Mouse (Mus musculus) ES-E14 (cell line): ENCODE data around the gene Lmntd1. TPM values are rescaled to one million over a fixed set of nuclear protein-coding genes. Genes with fewer than 3 reads are reported as not detected.

ENCODE experiments used
- DNase-seq: peaks from one replicate; pipeline ENCODE4 v3.0.0-alpha.2; 2013; ENCODE audit warnings: low read depth, low spot score
- H3K27ac ChIP-seq: 2 replicates; pipeline ENCODE4 v1.5.1; 2012; ENCODE audit warnings: low read depth, mild to moderate bottlenecking, low read length, moderate library complexity, mixed read lengths; ENCODE audit not compliant: poor library complexity, insufficient read depth, severe bottlenecking
- H3K36me3 ChIP-seq: 2 replicates; pipeline ENCODE4 v1.6.1; 2012; ENCODE audit warnings: mild to moderate bottlenecking, low read length, moderate library complexity, mixed read lengths; ENCODE audit not compliant: control insufficient read depth, poor library complexity, insufficient read depth, severe bottlenecking
- H3K4me1 ChIP-seq, 2 experiments: fragments of 150-350 bp in 1 of 2; sonication (generic) in 1 of 2; 2 replicates each; pipeline ENCODE4 v1.6.1; 2012; ENCODE audit warnings: low read length in 2 of 2, mild to moderate bottlenecking in 1 of 2, mixed read lengths in 1 of 2; ENCODE audit not compliant: control insufficient read depth in 2 of 2, insufficient read depth in 2 of 2, poor library complexity in 1 of 2
- H3K4me3 ChIP-seq, 2 experiments: fragments of 150-350 bp in 1 of 2; sonication (generic) in 1 of 2; 2 replicates each; pipeline ENCODE4 v1.5.1; 2012; ENCODE audit warnings: low read length in 2 of 2, low read depth in 1 of 2, mild to moderate bottlenecking in 1 of 2, mixed read lengths in 1 of 2; ENCODE audit not compliant: insufficient read depth in 1 of 2, poor library complexity in 1 of 2, severe bottlenecking in 1 of 2
- H3K9ac ChIP-seq: 2 replicates; pipeline ENCODE4 v1.6.1; 2012; ENCODE audit warnings: low read depth, mild to moderate bottlenecking, low read length, mixed read lengths; ENCODE audit not compliant: poor library complexity, insufficient read depth, severe bottlenecking
- H3K9me3 ChIP-seq: fragments of 150-350 bp; sonication (generic); 2 replicates; pipeline ENCODE4 v1.6.1; 2012; ENCODE audit warnings: low read depth, mild to moderate bottlenecking, low read length; ENCODE audit not compliant: control insufficient read depth, insufficient read depth
- CHD2 ChIP-seq: IDR thresholded peaks from 2 replicates; pipeline ENCODE4 v1.6.1; 2014; ENCODE audit warnings: mild to moderate bottlenecking, low read depth, low read length, inconsistent platforms
- HCFC1 ChIP-seq: IDR thresholded peaks from 2 replicates; pipeline ENCODE4 v1.6.1; 2012; ENCODE audit warnings: low read length, inconsistent platforms, borderline replicate concordance; ENCODE audit not compliant: insufficient read depth
- MAFK ChIP-seq: IDR thresholded peaks from 2 replicates; pipeline ENCODE4 v1.6.1; 2014; ENCODE audit warnings: mild to moderate bottlenecking, low read depth, low read length, inconsistent platforms; ENCODE audit not compliant: insufficient read depth
- ZC3H11A ChIP-seq: IDR thresholded peaks from 2 replicates; pipeline ENCODE4 v1.6.1; 2012; ENCODE audit warnings: low read depth, mild to moderate bottlenecking, inconsistent platforms, low read length, borderline replicate concordance
- ZNF384 ChIP-seq: IDR thresholded peaks from 2 replicates; pipeline ENCODE4 v1.6.1; 2012; ENCODE audit warnings: low read depth, low read length, inconsistent platforms
- in situ Hi-C, 2 experiments: fragments of 600-800 bp; cut with MboI; formaldehyde crosslinking; loops; one replicate each; pipeline ENCODE4 v1.15.1; 2025; ENCODE audit warnings: low sequenced_read_pairs in 2 of 2, inconsistent platforms in 1 of 2; ENCODE audit not compliant: unreplicated experiment in 2 of 2
- total RNA-seq: library from RNA; depleted of rRNA; stranded (reverse); fragments of 300-350 nt; gene quantifications from 2 replicates; pipeline ENCODE4 v1.2.3, GENCODE M21; 2012

The Lmntd1 gene
- total RNA-seq, 1 experiment, result not detected

- TF ChIP-seq ZNF384, result no peak
- no peak for TF ChIP-seq MAFK
- no peak for TF ChIP-seq CHD2
- no peak for DNase-seq
- Histone ChIP-seq H3K4me3 (no peak overlapping the region), H3K27ac (no peak overlapping the region), H3K9ac (no peak overlapping the region), H3K9me3 (no peaks in the 10 kb centered on the region), H3K36me3 (no peaks in the 10 kb centered on the region), H3K4me1 (no peaks in the 10 kb centered on the region)
- in situ Hi-C loops, result no loop called here
Observed at GRCm38 (mm10) chr6:145396534-145396933, 217.6 kb downstream of the Lmntd1 start.

DNA sequence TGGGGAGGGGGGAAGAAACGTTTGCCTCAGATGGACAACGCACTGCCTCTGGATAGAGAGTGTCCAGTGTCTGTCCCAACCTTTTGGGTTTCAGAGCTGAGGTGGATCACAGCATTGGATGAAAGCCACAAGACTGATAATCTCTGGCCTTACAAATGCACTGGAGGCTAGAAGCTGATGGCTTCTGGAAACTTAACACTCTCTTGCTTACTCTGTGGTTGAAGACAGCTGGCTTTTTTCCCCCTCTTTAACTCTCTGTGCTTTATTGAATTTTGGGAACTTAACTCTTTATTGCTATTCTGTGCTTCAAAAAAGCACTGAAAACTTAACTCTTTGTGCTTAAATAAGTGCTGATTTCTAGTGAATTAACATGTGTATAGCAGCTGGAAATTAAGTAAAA lies 223.7 kb downstream of the Lmntd1 start:
- Histone ChIP-seq H3K9ac (no peak overlapping the region), H3K36me3 (no peaks in the 10 kb centered on the region), H3K9me3 (no peaks in the 10 kb centered on the region), H3K4me1 (no peaks in the 10 kb centered on the region), H3K27ac (no peak overlapping the region), H3K4me3 (no peak overlapping the region)
- TF ChIP-seq ZNF384, result no peak
- TF ChIP-seq HCFC1, result no peak
- no peak for TF ChIP-seq CHD2
- TF ChIP-seq MAFK, result no peak
- TF ChIP-seq ZC3H11A, result no peak
- in situ Hi-C loops, result no loop called here
- DNase-seq, result no peak

DNA sequence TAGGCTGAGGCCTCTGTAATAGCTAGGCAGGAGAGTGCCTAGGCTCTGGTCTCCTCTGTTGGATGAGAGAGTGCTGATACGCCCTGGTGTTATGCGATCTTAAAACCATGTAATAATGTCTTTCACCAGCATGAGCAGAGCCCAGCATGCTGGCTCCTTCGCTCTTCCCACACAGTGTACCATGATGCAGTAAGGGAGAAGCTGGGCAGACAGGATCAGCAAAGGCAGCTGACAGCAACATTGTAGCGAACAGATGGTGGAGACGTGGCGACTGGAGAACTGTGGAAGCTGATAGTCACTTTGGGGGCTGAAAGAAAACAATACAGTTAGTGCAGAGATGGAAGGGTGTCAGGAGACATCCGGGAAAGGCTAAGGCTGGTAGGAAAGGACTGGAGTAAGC lies 224.2 kb downstream of the Lmntd1 start:
- Histone ChIP-seq H3K9ac (no peak overlapping the region), H3K4me1 (no peaks in the 10 kb centered on the region), H3K4me3 (no peak overlapping the region), H3K9me3 (no peaks in the 10 kb centered on the region), H3K27ac (no peak overlapping the region), H3K36me3 (no peaks in the 10 kb centered on the region)
- in situ Hi-C loops, result no loop called here
- DNase-seq, result no peak
- TF ChIP-seq CHD2, result no peak
- TF ChIP-seq ZNF384, result no peak
- TF ChIP-seq ZC3H11A, result no peak
- TF ChIP-seq HCFC1, result no peak
- TF ChIP-seq MAFK, result no peak

DNA sequence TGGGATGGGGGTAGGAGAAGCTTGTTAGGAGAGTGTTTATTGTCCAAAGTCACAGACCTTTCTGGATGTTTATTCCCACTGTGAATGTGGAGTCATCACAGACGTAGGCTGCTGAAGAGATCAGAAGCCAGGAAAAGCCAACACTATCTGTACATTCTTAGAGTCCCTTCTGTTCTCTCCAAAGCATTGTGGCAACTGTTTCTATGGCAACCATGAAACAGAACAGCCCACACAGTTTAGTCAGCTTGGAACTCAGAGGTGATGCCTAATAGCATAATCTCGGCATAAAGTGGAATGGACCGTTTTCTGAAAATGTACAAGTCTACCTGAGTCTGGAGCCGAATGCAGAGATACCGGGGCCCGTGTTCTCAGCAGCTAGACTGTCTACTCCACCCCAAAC lies 226.7 kb downstream of the Lmntd1 start:
- DNase-seq, result no peak
- Histone ChIP-seq H3K4me3 (no peak overlapping the region), H3K4me1 (no peaks in the 10 kb centered on the region), H3K9ac (no peak overlapping the region), H3K27ac (no peak overlapping the region), H3K36me3 (no peaks in the 10 kb centered on the region), H3K9me3 (no peaks in the 10 kb centered on the region)
- TF ChIP-seq CHD2 (no peak), MAFK (no peak), ZC3H11A (no peak), ZNF384 (no peak), HCFC1 (no peak)
- in situ Hi-C loops, result no loop called here
